Mouse (Mus musculus): ENCODE results near the gene Notch3. TPM values are rescaled to one million over a fixed set of nuclear protein-coding genes. Genes with fewer than 3 reads are reported as not detected.

Gene Notch3
- total and polyA plus RNA-seq, 3 experiments: 0.08 to 0.50 TPM; not detected in 1

GRCm38 (mm10) chr17:32075164-32075563 lies 91.5 kb downstream of the Notch3 start (continued):
- no peak for TF ChIP-seq MEF2A (IDR thresholded peaks at IDR 0.05; ENCODE audit: extremely low read depth, insufficient replicate concordance, low read depth, low read length, poor library complexity, severe bottlenecking)
- no peak for TF ChIP-seq MXI1 (IDR thresholded peaks at IDR 0.05; ENCODE audit: low read depth, low read length)
- no peak for TF ChIP-seq JUND (IDR thresholded peaks at IDR 0.05; ENCODE audit: low read depth, low read length)
- no peak for TF ChIP-seq TAL1 (IDR thresholded peaks at IDR 0.05; ENCODE audit: low read length)
- TF ChIP-seq ETS1 (IDR thresholded peaks at IDR 0.05; ENCODE audit: low read depth, low read length): no peak
- no peak for TF ChIP-seq NELFE (IDR thresholded peaks at IDR 0.05; ENCODE audit: low read depth, low read length)
- TF ChIP-seq POLR2AphosphoS2 (IDR thresholded peaks at IDR 0.05; ENCODE audit: low read length): no peak
- 0 out of 2 replicates have a peak, but pooled peaks have one; percentile 27 for TF ChIP-seq ZKSCAN1 (IDR thresholded peaks at IDR 0.05; ENCODE audit: low read depth, low read length)
- no peak for TF ChIP-seq E2F4 (IDR thresholded peaks at IDR 0.05; ENCODE audit: borderline replicate concordance, low read depth, low read length)
- no peak for TF ChIP-seq POLR2A (IDR thresholded peaks at IDR 0.05; ENCODE audit: control insufficient read depth in 1 of 2, insufficient read depth in 1 of 2, low read depth in 1 of 2, low read length in 2 of 2, poor library complexity in 1 of 2)
- no peak for TF ChIP-seq MAX (IDR thresholded peaks at IDR 0.05; ENCODE audit: low read length)

GRCm38 (mm10) chr17:32074658-32075057 lies 92.0 kb downstream of the Notch3 start:
- TF ChIP-seq CHD1 (IDR thresholded peaks at IDR 0.05; ENCODE audit: low read depth, low read length) (no peak), E2F4 (IDR thresholded peaks at IDR 0.05; ENCODE audit: borderline replicate concordance, low read depth, low read length) (no peak), NELFE (IDR thresholded peaks at IDR 0.05; ENCODE audit: low read depth, low read length) (no peak), RCOR1 (IDR thresholded peaks at IDR 0.05; ENCODE audit: low read depth, low read length) (no peak), MXI1 (IDR thresholded peaks at IDR 0.05; ENCODE audit: low read depth, low read length) (peak; percentile 32; the same call in 1 of the 2 replicates), POLR2AphosphoS5 (IDR thresholded peaks at IDR 0.05; ENCODE audit: borderline replicate concordance, low read depth, low read length) (no peak), MAX (IDR thresholded peaks at IDR 0.05; ENCODE audit: low read length) (peak; percentile 73), MYC (IDR thresholded peaks at IDR 0.05; ENCODE audit: low read depth, low read length) (no peak), TBP (IDR thresholded peaks at IDR 0.05; ENCODE audit: low read depth, low read length) (no peak), BHLHE40 (IDR thresholded peaks at IDR 0.05; ENCODE audit: borderline replicate concordance, low read depth, low read length) (peak; percentile 39; the same call in 1 of the 2 replicates), USF2 (IDR thresholded peaks at IDR 0.05; ENCODE audit: borderline replicate concordance in 1 of 2, insufficient read depth in 1 of 2, low read depth in 1 of 2, low read length in 2 of 2) (0 out of 4 replicates have a peak, but pooled peaks of 1 of the 2 experiments have one; percentile 34), USF1 (IDR thresholded peaks at IDR 0.05; ENCODE audit: low read depth, low read length) (peak; percentile 84), EP300 (IDR thresholded peaks at IDR 0.05; ENCODE audit: low read depth in 1 of 2, low read length in 2 of 2) (no peak)
- peak; percentile 45 for DNase-seq (ENCODE audit: low read depth, low spot score)
- peak overlapping the region; percentile 51 to 83 for H3K4me3 ChIP-seq (ENCODE audit: control insufficient read depth in 1 of 2, insufficient read depth in 1 of 2, low read depth in 2 of 2, low read length in 2 of 2)
- peak overlapping the region; percentile 54 for H3K9ac ChIP-seq (ENCODE audit: control insufficient read depth, low read depth, low read length, poor library complexity, severe bottlenecking)
- no peaks in the 10 kb centered on the region for H3K79me2 ChIP-seq (ENCODE audit: control insufficient read depth, insufficient read depth, low read length, poor library complexity)
- H3K27ac ChIP-seq (ENCODE audit: control insufficient read depth, low read depth, low read length): no peak overlapping the region
- H3K4me1 ChIP-seq (ENCODE audit: control insufficient read depth in 1 of 2, insufficient read depth in 2 of 2, low read length in 2 of 2): peaks cover 3 to 10% of the 10 kb centered on the region in 2 experiments; a peak in 3 of 4 replicates
- H3K27me3 ChIP-seq (ENCODE audit: control insufficient read depth in 1 of 2, insufficient read depth in 2 of 2, low read length in 2 of 2): no peaks in the 10 kb centered on the region
- no peaks in the 10 kb centered on the region for H3K9me3 ChIP-seq (replicated peaks; ENCODE audit: insufficient read depth, low read length)
- H3K36me3 ChIP-seq (ENCODE audit: control insufficient read depth in 1 of 2, insufficient read depth in 2 of 2, low read length in 2 of 2): peaks cover 0 to 4% of the 10 kb centered on the region in 2 experiments; a peak in 2 of 4 replicates

All from MEL (cell line).